Mouse (Mus musculus) testis, adult 2 months (tissue): ENCODE results near the gene Wdr62.

Experiments
- CTCF ChIP-seq: fragments of 200-500 bp; IDR thresholded peaks from 2 replicates; pipeline ENCODE4 v1.5.1; 2012; ENCODE audit warnings: low read depth, mild to moderate bottlenecking, inconsistent platforms, low read length, moderate library complexity; ENCODE audit not compliant: control insufficient read depth, insufficient read depth, insufficient replicate concordance
- POLR2A ChIP-seq: fragments of 200-500 bp; IDR thresholded peaks from 2 replicates; pipeline ENCODE4 v1.6.1; 2012; ENCODE audit warnings: low read depth, mild to moderate bottlenecking, inconsistent platforms, low read length, moderate library complexity; ENCODE audit not compliant: control insufficient read depth

DNA sequence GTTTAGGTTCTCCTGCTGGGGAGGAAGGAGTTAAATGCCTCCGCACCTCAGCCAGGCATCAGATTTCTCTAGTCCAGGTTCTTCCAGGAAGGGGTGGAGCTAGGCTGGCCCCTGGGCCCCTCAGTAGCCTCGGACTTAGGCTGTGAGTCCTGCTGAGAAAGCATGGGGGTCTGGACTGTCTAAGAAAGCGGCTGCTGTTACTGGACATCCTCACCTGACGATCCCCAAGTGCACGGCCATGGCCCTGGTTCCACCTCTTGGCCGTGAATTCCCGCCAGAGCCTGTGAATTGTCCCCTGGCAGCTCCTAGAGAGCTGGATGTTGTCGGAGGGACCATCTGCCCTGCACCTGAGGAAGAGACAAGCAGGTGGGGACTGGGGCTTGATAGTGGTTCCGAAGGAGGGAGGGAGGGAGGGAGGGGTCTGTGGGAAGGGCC lies 34.5 kb upstream of the Wdr62 start, which contains the start of gene Syne4:
- TF ChIP-seq POLR2A (no peak), CTCF (no peak)
